Mouse (Mus musculus) retina, embryonic 14.5 days (tissue): ENCODE measurements at regions not wholly inside any gene's neighbourhood (a gene's known extent, or its start where the extent isn't known, plus 50 kb on each side); places are given as distances from the start of the nearest gene placed in this dataset.

Experiments
- DNase-seq: peaks from one replicate; pipeline ENCODE4 v3.0.0-alpha.2; 2015; ENCODE audit warnings: low spot score

DNA sequence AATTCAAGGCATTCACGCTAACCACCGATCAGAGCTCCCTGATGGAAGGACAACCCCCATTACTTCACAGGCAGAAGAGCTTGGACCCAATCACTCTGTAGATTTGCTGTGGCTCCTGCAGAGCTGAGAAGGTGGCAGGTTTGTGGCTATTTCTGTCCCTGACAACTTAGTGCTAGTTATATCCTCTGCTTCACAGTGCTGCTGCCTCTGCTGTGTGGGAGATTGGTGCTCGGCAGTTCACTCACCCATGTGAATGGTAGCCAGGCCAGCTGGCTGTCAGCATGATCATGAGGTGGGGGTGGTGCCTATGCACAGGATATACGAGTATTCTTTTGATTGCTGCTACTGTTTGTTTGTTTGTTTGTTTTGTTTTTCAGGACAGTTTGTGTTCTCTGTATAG, 113.9 kb downstream of the Gm10131 start:
- no peak for DNase-seq

DNA sequence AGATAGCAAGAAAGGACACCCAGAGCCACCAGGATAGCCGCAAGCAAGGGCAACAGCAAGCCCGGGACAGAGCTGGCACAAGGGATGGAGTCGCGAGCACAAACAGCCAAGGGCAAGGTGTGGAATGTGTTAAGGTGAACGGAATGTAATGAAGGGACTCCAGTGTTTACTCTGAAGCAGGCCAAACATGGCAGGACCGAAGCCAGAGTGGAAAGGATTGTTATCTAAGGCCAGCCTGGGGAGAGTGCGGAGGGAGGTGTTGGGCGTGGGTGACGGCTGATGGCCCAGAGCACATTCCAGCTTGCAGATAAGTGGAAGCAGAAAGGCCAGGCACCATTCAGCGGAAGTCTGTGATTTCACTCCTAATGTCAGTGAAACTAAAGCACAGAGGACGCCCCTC, 118.6 kb downstream of the Gm10131 start:
- DNase-seq, result no peak

- no peak for DNase-seq
These were observed 119.3 kb downstream of the Gm10131 start for GRCm38 (mm10) chr8:33991917-33992875.

- no peak for DNase-seq
These were observed 120.2 kb downstream of the Gm10131 start for GRCm38 (mm10) chr8:33991165-33991916.

DNA sequence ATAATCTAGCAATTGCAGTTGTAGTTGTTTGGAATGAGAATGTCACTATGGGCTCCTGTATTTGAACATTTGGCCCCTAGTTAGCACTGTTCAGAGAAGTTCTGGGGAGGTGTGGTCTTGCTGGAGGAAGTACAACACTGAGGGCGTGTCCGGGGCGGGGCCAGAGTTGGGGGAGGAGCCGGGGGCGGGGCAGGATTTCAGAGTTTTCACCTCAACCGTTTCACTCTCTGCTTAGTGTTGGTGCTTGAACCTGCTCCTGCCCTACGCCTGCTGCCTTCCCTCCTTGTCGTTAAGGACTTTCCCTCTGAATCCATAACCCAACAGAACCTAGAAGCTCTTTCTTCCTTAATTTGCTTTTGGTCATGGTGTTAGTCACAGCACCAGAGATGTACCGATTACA, 121.5 kb downstream of the Gm10131 start:
- no peak for DNase-seq

DNA sequence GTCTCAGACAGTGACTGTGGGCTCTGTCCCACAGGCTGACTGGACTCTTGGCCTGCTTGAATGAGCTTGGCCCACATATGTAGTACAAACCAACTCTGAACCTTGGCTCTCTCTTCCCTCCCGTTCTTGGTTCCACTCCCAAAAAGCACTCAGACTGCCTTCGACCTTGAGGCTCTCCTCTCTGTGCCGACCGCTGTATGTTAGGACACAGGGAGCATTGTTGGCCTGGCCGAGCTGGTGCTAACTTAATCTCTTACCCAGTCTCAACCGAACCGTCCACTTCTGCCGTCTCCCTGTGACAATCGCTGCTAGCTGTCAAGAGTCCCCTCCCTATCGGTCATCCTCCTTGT, 123.8 kb downstream of the Gm10131 start:
- no peak for DNase-seq

- DNase-seq, result no peak
These were observed 124.3 kb downstream of the Gm10131 start for GRCm38 (mm10) chr8:33987091-33987754.

GRCm38 (mm10) chr8:33986657-33987056, 124.9 kb downstream of the Gm10131 start:
- DNase-seq, result no peak

GRCm38 (mm10) chr8:33985430-33985977, 126.0 kb downstream of the Gm10131 start:
- no peak for DNase-seq

- peak; percentile 31 for DNase-seq
These were observed 129.9 kb downstream of the Gm10131 start for GRCm38 (mm10) chr8:33981629-33982028.

DNA sequence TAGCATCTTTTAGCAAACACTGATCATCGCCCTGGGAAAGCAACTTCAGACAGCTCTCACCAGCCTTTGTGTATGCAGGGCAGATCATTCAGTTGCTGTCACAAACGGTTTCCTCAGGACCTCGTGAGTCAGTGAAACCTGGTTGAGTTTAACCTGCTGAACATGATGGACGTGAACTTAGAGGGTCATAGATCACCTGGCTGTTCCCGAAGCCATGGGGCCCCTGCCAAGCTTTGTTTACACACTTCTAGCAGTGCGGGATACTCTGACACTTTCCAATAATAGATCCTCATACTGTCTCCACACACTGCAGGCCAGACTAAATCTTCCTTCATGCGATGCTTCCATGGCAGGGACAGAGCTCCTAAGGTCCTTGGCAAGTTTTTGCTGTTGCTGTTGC, 130.5 kb downstream of the Gm10131 start:
- DNase-seq, result no peak
